Mouse (Mus musculus): ENCODE measurements around the gene Polr3a.

The Polr3a gene

GRCm38 (mm10) chr14:24486773-24487227, at the start of gene Polr3a, which contains the start of gene Rps24:
Gene Polr3a, minus strand, starts transcription at chr14:24487058.
Gene Rps24, plus strand, starts transcription at chr14:24487125.
- peak; percentile 94 to 95 for DNase-seq

- no peak for DNase-seq
Observed at GRCm38 (mm10) chr14:24534865-24535545, 48.1 kb upstream of the Polr3a start.

- peak; percentile 4 to 17 for DNase-seq
Observed at GRCm38 (mm10) chr14:24530228-24530627, 43.4 kb upstream of the Polr3a start.

- no peak for DNase-seq
Observed at GRCm38 (mm10) chr14:24526440-24526839, 39.6 kb upstream of the Polr3a start.

- peak; percentile 11 to 25 for DNase-seq
Observed at GRCm38 (mm10) chr14:24525677-24526415, 39.0 kb upstream of the Polr3a start.

- DNase-seq = no peak
Observed at GRCm38 (mm10) chr14:24525137-24525536, 38.3 kb upstream of the Polr3a start.

- DNase-seq = no peak
Observed at GRCm38 (mm10) chr14:24521597-24521996, 34.7 kb upstream of the Polr3a start.

- DNase-seq = no peak
Observed at GRCm38 (mm10) chr14:24512527-24513161, 25.8 kb upstream of the Polr3a start.

GRCm38 (mm10) chr14:24510679-24511078, 23.8 kb upstream of the Polr3a start:
- no peak for DNase-seq

- DNase-seq = no peak
Observed at GRCm38 (mm10) chr14:24510218-24510617, 23.4 kb upstream of the Polr3a start.

- DNase-seq = no peak
Observed at GRCm38 (mm10) chr14:24509557-24509956, 22.7 kb upstream of the Polr3a start.

GRCm38 (mm10) chr14:24508070-24508773, 21.4 kb upstream of the Polr3a start:
- no peak for DNase-seq

- DNase-seq = no peak
Observed at GRCm38 (mm10) chr14:24507452-24508069, 20.7 kb upstream of the Polr3a start.

GRCm38 (mm10) chr14:24501256-24501655, 14.4 kb upstream of the Polr3a start:
- no peak for DNase-seq

- DNase-seq = no peak
Observed at GRCm38 (mm10) chr14:24500845-24501186, 14.0 kb upstream of the Polr3a start.

- peak; percentile 71 to 89 for DNase-seq
Observed at GRCm38 (mm10) chr14:24500091-24500844, 13.4 kb upstream of the Polr3a start.

GRCm38 (mm10) chr14:24499478-24499877, 12.6 kb upstream of the Polr3a start:
- DNase-seq = no peak

GRCm38 (mm10) chr14:24498561-24499255, 11.8 kb upstream of the Polr3a start:
- no peak for DNase-seq

- no peak for DNase-seq
Observed at GRCm38 (mm10) chr14:24497443-24497842, 10.6 kb upstream of the Polr3a start.

- no peak for DNase-seq
Observed at GRCm38 (mm10) chr14:24496507-24496906, 9.6 kb upstream of the Polr3a start.

GRCm38 (mm10) chr14:24493256-24493655, 6.4 kb upstream of the Polr3a start:
- no peak for DNase-seq

Measured in kidney, postnatal 36 days (tissue).